8 mouse cellular contexts compared by ENCODE assay signal in genomic region chr4:94603031-94603629, GRCm38 (mm10). TPM values are rescaled to one million over a fixed set of nuclear protein-coding genes. Genes with fewer than 3 reads are reported as not detected.
DNase-seq lines count a peak whose midpoint lies in the region; ATAC-seq lines count a peak whose summit lies in the region.

TSS of gene Plaa (minus strand) at chr4:94603244.

- peak; percentile 92 for DNase-seq in R1 (ENCODE audit: low read depth, low spot score)
- DNase-seq in cerebellum, postnatal 25 days: peak; percentile 94 to 97
- peak; percentile 95 to 97 for DNase-seq in frontal cortex, postnatal 36 days (ENCODE audit: low spot score in 2 of 2)
- peak; percentile 90 for DNase-seq in left cerebral cortex, adult 11 months (ENCODE audit: low spot score)
- DNase-seq in lung, postnatal 4 days: peak; percentile 93 to 95
- peak; percentile 85 for DNase-seq in retina, postnatal 7 days (ENCODE audit: low read depth, low spot score)
- DNase-seq in urinary bladder, adult 2 months (ENCODE audit: low spot score): peak; percentile 90

- H3K36me3 ChIP-seq in hindbrain, embryonic 15.5 days: no peaks in the 10 kb centered on the region

- H3K4me1 ChIP-seq in hindbrain, embryonic 15.5 days (replicated peaks): peaks cover 25% of the 10 kb centered on the region

- ATAC-seq in hindbrain, embryonic 15.5 days (ENCODE audit: low FRiP score, low read depth): peak; percentile 99

- H3K9me3 ChIP-seq in hindbrain, embryonic 15.5 days: no peaks in the 10 kb centered on the region

- peak within 1 kb of the TSS; percentile 91 for H3K27ac ChIP-seq in hindbrain, embryonic 15.5 days (replicated peaks)

- H3K4me3 ChIP-seq in hindbrain, embryonic 15.5 days: peak within 1 kb of the TSS; percentile 93

- under 1% methylated on average over 59 of the region's 61 CpGs for WGBS in hindbrain, embryonic 15.5 days

- H3K9ac ChIP-seq in hindbrain, embryonic 15.5 days: peak within 1 kb of the TSS; percentile 93

- H3K27me3 ChIP-seq in hindbrain, embryonic 15.5 days: no peaks in the 10 kb centered on the region

- H3K4me2 ChIP-seq in hindbrain, embryonic 15.5 days: peak within 1 kb of the TSS; percentile 76

RNA-seq across cellular contexts. Expression of gene Plaa, which starts in this region (rescaled TPM):
- polyA plus RNA-seq in hindbrain, embryonic 15.5 days (2015; fragmentation: Nextera tagmentation; extraction: Ambion mirVana): 67.2 and 70.2 TPM in 2 replicates
- 37.6 and 37.9 TPM in 2 replicates for polyA plus RNA-seq in urinary bladder, adult 2 months (2012; rRNA removed)

Comparison
In these comparisons a context has a peak if more than half of its experiments do, and no peak if none do; other contexts are left out.
1. Peak in every context shown above with its lines: DNase-seq, ATAC-seq, H3K4me3 ChIP-seq and H3K27ac ChIP-seq.